Mouse (Mus musculus): ENCODE results near the gene Arl4a.

Arl4a gene

GRCm38 (mm10) chr12:40009866-40010265, 28.0 kb downstream of the Arl4a start:
- DNase-seq (ENCODE audit: low spot score), result no peak

DNA sequence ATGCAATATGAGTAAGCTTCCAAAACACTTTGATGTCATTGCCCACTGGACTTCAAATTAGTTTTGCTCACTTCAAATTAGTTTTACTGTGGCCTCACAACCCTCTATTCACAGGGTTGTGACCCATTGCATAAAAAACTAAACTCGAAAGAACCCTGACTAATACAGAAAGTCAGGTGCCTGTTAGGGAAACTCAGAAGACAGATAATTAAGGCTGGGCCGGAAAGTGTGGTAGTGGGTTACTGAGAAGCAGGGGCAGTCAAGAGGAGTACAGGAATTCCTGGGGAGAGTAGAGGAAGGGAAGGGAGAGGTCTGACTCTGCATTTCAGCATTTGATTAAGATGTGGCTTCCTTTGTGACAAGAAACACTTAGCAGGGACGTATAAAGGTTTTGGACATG, 29.4 kb downstream of the Arl4a start:
- DNase-seq (ENCODE audit: low spot score), result no peak

DNA sequence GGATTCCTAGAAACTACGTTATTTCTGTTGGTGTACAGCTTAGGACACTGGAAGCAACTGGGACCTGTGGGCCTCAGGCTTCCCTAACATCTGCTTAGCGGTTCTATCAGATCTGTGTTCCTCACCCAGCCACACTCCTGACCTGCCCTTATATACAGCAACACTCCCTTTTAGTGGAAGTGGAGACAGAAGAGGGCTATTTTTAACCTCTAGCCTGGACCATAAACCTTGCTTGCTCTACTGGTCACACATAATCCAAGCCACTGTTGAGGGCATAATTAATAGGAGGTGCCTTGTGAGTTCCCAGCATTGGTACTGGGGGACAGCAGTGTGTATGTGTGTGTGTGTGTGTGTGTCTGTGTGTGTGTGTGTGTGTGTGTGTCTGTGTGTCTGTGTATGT, 33.1 kb downstream of the Arl4a start:
- no peak for DNase-seq (ENCODE audit: low spot score)

GRCm38 (mm10) chr12:39998853-39999195, 39.0 kb downstream of the Arl4a start:
- DNase-seq (ENCODE audit: low spot score), result no peak

DNA sequence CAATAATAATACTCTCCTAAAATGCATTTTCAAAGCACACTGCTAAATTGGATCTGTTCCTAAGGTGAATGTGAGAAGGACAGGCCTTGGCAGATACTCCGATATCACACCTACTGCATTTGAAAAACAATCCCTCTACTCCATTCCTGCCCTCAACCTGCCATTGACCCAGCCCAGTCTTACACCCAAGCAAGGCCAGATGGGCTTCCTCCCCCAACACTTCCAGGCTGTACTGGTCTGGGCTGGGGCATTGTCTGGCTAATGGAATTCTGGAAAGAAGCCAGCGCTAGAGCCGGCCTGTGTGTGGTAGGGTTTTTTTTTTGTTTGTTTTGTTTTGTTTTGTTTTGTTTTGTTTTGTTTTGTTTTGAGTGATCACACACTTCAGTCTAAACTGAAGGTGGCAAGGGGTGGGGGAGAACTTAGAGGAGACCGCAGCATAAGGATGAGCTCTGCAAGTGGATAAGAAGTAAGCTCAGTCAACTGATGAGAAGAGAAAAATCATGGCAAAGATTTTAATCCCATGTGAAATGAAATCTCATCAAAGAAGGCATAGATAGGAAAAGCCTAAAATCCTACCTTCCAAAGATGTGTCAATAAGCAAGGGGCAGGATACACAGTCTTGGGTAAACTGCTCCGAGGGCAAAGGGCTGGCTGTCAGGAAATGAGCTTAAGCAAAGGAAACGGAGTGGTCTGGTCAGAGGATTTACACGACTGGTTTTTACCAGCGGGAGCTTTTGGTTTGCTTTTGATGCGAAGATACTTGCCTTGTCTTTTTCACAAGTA, 39.6 kb downstream of the Arl4a start:
- DNase-seq (ENCODE audit: low spot score), result peak; percentile 31

- no peak for DNase-seq (ENCODE audit: low spot score)
These were observed 40.2 kb downstream of the Arl4a start for GRCm38 (mm10) chr12:39997651-39998050.

- no peak for DNase-seq (ENCODE audit: low spot score)
These were observed 41.8 kb downstream of the Arl4a start for GRCm38 (mm10) chr12:39996015-39996414.

DNA sequence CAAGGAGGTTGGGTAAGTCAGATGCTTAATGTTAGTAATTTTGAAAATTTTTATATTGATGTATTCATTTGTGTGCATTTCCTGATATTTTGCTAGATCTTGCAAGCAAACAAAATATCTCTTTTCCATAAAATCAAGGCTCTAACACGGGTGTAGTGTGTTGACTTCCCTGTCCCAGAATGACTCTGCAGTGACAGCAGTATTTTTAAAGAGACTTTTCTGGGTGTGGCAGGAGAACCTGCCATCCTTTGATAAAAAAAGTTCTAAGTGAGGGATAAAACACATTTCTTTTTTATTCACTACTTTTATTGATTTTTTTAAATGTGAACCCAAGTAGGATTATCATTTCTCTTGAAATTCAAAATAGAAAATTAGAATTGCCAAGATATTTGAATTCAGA, 42.2 kb downstream of the Arl4a start:
- no peak for DNase-seq (ENCODE audit: low spot score)

GRCm38 (mm10) chr12:39992767-39993302, 45.0 kb downstream of the Arl4a start:
- DNase-seq (ENCODE audit: low spot score), result no peak

- no peak for DNase-seq (ENCODE audit: low spot score)
These were observed 46.7 kb downstream of the Arl4a start for GRCm38 (mm10) chr12:39990830-39991780.

- no peak for DNase-seq (ENCODE audit: low spot score)
These were observed 48.7 kb downstream of the Arl4a start for GRCm38 (mm10) chr12:39989136-39989535.

DNA sequence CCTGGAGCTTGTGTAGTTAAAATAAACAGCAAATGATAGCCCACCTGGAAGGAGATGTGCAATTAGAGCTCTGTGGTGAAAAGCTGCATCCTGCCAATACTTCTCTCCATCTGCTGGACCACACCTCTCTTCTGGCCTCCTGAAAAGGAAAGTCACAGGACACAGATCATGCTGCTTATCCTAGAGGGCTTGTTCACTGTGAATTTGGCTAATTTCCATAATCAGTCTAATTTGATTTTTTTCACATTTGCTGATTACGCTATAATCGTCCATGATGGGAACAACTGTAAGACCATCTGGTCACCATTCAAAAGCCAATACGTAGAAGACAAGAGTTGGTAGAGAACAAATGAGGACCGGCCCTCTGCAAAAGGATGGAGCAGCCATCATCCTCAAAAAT, 50.6 kb downstream of the Arl4a start:
- no peak for DNase-seq (ENCODE audit: low spot score)

DNA sequence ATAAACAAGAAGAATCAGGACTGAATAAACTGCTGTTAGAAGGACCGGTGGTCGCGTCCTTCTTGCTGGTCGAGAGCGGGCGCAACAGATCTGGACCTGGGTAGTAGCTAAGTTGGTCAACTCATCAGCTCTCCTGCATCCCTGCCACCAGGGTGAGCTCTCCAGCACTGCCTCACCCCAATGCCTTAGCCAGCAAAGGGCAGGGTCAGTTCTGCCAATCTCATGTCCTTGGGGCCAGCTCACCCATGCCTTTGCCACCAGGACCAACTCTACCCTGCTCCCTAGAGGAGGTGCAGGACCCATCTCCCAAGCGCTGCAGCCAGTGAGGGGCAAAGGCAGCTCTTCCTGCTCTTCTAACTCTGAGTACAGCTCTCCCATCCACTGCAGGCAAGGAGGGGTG, 52.2 kb downstream of the Arl4a start:
- DNase-seq (ENCODE audit: low spot score), result no peak

GRCm38 (mm10) chr12:39979792-39980191, 58.0 kb downstream of the Arl4a start:
- DNase-seq (ENCODE audit: low spot score), result no peak

DNA sequence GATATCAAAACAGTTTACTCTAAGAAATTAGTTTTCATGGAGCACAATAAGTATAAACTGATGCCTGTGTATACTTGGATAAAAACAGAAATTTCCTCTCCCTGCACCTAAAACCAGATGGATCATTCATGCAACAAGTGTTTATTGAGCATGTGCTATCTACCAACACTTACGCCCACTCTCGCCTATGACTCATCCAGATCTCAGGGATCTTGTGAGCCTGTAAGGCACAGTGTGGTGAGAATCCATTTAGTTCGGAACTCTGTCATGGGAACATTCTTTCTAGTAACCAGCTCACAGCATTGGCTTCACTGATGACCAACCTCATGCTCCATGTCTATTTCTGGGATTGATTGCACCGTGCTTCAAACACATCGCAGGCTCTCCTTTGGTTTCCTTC, 58.8 kb downstream of the Arl4a start:
- no peak for DNase-seq (ENCODE audit: low spot score)

DNA sequence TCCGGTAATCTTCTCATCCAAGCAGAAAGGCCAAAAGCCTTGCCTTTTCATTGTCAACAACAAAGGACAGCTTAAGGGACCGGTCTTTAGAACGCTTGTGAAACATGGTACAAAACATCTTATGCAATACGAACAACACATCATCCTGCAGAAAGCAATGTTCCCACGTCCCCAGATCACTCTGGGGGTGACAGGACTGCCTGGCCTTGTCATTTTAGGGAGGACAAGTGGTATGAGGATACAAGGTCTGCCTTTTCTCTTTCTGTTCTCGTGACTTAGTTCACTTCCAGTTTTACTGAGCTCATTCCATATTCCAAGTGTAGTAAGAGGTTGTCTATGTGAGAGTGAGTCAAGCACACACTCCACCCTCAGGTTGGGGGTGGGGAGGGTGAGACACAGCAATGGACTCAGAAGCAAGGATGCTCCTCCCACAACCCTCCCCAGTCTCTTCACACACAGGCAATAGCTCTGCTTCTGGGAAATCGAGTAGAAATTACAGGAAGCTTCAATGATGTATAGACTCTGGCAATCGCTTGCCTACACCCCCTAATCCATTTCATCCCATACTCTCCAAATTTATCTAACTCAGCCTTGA, 59.7 kb downstream of the Arl4a start:
- DNase-seq (ENCODE audit: low spot score), result no peak

DNA sequence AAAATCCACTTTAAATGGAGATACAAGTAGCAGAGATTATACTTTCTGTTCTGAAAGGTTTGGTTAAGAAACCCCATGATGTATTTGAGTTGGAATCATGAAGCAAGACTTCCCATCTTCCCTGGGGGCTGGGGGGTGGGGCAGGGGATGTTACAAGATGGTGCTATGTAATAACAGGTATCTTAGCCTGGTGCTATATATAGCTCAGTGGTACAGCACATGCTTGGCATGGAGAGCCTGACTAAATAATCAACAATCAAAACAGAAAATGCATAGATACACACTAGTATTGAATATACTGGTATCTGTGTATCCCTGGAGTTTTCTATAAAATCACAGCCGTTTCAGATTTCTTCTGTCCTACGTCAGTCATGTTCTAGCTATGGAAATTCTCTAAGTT, 61.4 kb downstream of the Arl4a start:
- DNase-seq (ENCODE audit: low spot score), result no peak

DNA sequence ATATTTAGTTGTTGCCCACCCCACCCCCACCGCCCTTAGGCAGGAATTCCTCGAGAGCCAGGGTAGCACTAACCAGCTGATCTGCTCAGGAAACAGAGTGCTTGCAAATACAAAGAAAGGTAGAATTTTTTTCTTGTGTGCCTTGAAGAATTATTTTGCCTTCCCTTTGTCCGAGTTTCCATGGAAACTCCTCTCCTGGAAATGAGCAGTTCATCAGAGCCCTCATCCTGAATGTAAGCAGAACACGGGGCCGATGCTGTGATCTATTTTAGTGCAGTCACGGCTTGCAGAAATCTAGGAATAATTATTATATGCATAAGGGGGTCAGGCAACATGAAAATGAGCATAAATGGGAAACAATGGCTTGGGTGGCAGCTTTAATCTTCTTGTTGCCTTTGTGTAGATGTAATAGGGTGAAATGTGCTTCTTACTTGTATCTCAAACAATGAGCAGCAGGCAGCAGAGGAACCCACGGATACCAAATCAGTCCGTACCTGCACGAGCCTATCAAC, 61.9 kb downstream of the Arl4a start:
- DNase-seq (ENCODE audit: low spot score), result peak; percentile 58

- DNase-seq (ENCODE audit: low spot score), result peak; percentile 43
These were observed 62.7 kb downstream of the Arl4a start for GRCm38 (mm10) chr12:39974977-39975583.

DNA sequence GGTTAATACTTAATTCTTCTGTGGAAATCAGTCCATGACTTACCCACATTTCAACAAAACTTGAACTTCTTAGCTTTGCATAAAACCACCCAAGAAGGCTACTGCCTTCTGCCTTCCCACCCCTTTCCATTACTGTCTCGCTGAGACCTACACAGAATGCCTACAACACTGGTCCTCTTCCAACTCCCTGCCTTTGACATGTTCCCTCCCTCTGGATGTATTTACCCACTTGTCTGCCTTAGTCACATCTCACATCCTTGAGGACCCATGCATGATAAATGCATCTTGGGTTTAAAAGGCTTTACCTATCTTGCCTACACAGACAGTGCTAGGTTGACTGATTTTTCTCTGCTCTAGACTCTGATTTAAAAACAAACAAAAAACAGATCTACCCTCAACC, 63.6 kb downstream of the Arl4a start:
- DNase-seq (ENCODE audit: low spot score), result no peak

GRCm38 (mm10) chr12:39969500-39969899, 68.3 kb downstream of the Arl4a start:
- DNase-seq (ENCODE audit: low spot score), result no peak

GRCm38 (mm10) chr12:39968109-39968508, 69.7 kb downstream of the Arl4a start:
- no peak for DNase-seq (ENCODE audit: low spot score)

Data from retina, embryonic 14.5 days (tissue).